Mouse (Mus musculus) central nervous system, embryonic 18 days (tissue): ENCODE results near the gene Vmn1r226. TPM values are rescaled to one million over a fixed set of nuclear protein-coding genes. Genes with fewer than 3 reads are reported as not detected.

Source experiments
- polyA plus RNA-seq: library from polyadenylated mRNA; depleted of rRNA; stranded (reverse); fragments of >200 nt; gene quantifications from 2 replicates; pipeline ENCODE4 v1.2.3, GENCODE M21; 2012; rRNA removed

Gene Vmn1r226
- polyA plus RNA-seq: not detected in 2 replicates

DNA sequence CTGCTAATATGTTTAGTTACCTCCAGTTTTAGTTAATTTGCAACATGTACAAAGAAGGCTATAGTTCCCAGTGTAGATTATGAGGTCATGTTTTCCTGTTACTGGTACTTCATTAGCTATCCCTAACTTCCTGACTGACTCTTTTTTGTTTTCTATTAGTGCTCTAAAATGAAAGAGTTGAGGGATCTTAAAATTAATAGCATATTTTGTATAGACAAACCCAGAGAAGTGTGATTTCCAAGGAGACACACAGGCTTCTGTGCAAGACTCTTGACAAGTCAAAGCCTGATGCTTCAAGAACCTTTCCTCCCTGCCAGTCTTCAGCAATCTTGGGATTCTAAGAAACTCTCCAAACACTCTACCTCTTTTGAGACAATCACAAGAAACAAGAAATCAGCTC lies at the start of gene Vmn1r226:
TSS of gene Vmn1r226 (plus strand) at position 301 of the 400 bp plus-strand sequence.

DNA sequence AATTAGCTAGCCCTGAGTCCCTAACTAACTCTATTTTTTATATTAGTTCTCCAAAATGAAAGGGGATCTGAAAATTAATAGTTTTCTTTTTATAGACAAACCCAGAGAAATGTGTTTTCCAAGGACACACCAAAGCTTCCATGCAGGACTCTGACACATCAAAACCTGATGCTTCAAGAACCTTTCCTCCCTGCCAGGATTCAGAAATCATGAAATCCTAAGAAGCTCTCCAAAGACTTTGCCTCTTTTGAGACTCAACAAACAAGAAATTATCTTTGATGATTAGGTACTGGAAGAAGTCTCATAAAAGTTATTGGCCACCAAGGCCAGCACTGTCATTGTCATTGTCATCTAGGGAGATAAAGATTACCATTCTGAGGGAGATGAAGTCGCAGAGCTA lies 46.9 kb downstream of the Vmn1r226 start, which contains the start of gene Vmn1r227:
TSS of gene Vmn1r227 (plus strand) at position 301 of the 400 bp plus-strand sequence.

Other genes with a start within 250 kb of the Vmn1r226 start
- gene Vmn2r108, start 201.5 kb upstream of the Vmn1r226 start, polyA plus RNA-seq: not detected in 2 replicates
- not detected in 2 replicates for gene Vmn1r225, start 184.7 kb upstream of the Vmn1r226 start, polyA plus RNA-seq
- not detected in 2 replicates for gene Vmn2r109, start 118.1 kb upstream of the Vmn1r226 start, polyA plus RNA-seq
- not detected in 2 replicates for gene Vmn2r110, start 86.4 kb upstream of the Vmn1r226 start, polyA plus RNA-seq
- not detected in 2 replicates for gene Fpr-rs3, start 58.0 kb upstream of the Vmn1r226 start, polyA plus RNA-seq
- not detected in 2 replicates for gene Vmn1r227, start 47.0 kb downstream of the Vmn1r226 start, polyA plus RNA-seq
- not detected in 2 replicates for gene Vmn1r228, start 103.3 kb downstream of the Vmn1r226 start, polyA plus RNA-seq
- gene Vmn1r229, start 128.7 kb downstream of the Vmn1r226 start, polyA plus RNA-seq: not detected in 2 replicates
- gene Vmn1r230, start 157.6 kb downstream of the Vmn1r226 start, polyA plus RNA-seq: not detected in 2 replicates
- not detected in 2 replicates for gene Vmn1r231, start 222.2 kb downstream of the Vmn1r226 start, polyA plus RNA-seq
- not detected in 2 replicates for gene Vmn1r232, start 236.9 kb downstream of the Vmn1r226 start, polyA plus RNA-seq